Mouse (Mus musculus): Measurements from ENCODE around the gene 2610002M06Rik. TPM values are rescaled to one million over a fixed set of nuclear protein-coding genes. Genes with fewer than 3 reads are reported as not detected.

2610002M06Rik gene
- polyA plus RNA-seq, 1 experiment from 2014 or later: 8.2 TPM

- H3K9me3 ChIP-seq (ENCODE audit: control insufficient read depth, low read length): no peaks in the 10 kb centered on the region
- no peak overlapping the region for H3K4me3 ChIP-seq (ENCODE audit: low read depth, low read length)
- no peak overlapping the region for H3K9ac ChIP-seq (ENCODE audit: low read length)
- WGBS: 54% methylated on average over 1 of the region's 1 CpGs
- ATAC-seq (ENCODE audit: low FRiP score, low TSS enrichment) (no peak), DNase-seq (ENCODE audit: low spot score) (no peak)
- H3K27me3 ChIP-seq (ENCODE audit: control insufficient read depth, insufficient read depth, low read length): no peaks in the 10 kb centered on the region
- no peaks in the 10 kb centered on the region for H3K4me1 ChIP-seq (replicated peaks; ENCODE audit: control insufficient read depth, insufficient read depth)
- H3K27ac ChIP-seq (replicated peaks): no peak overlapping the region
- H3K36me3 ChIP-seq (ENCODE audit: control insufficient read depth, insufficient read depth, low read length): no peaks in the 10 kb centered on the region
- TF ChIP-seq CTCF (IDR thresholded peaks at IDR 0.05; ENCODE audit: low read depth): no peak
- no peak for TF ChIP-seq EP300 (optimal IDR thresholded peaks at IDR 0.05)
- H3K4me2 ChIP-seq (replicated peaks; ENCODE audit: low read depth): no peak overlapping the region
These were observed 20.3 kb downstream of the 2610002M06Rik start for GRCm38 (mm10) chrX:107795785-107796184.

DNA sequence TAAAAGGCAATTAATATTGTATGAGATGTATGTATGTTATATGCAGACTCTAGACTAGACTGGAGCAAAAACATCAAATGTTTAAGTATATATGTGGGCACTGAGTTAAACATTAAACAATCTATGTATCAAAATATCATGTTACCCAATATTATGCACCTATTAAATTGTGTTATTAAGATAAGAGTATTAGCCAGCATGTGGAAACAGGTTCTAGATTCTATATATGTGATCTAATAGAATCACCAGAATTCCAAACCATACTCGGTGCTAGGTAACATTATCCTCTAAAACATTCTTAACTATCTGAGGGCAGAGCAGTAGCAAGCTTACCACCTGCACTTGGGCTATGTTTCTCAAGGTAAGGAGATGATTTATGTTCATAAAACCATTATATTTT, 23.8 kb downstream of the 2610002M06Rik start, which contains the start of gene Tent5d:
Tent5d (plus strand) TSS at position 301 of the 400 bp plus-strand sequence.
- Histone ChIP-seq H3K4me3 (ENCODE audit: low read depth, low read length) (no peak within 1 kb of the TSS), H3K36me3 (ENCODE audit: control insufficient read depth, insufficient read depth, low read length) (no peaks in the 10 kb centered on the region), H3K27me3 (ENCODE audit: control insufficient read depth, insufficient read depth, low read length) (no peaks in the 10 kb centered on the region), H3K4me2 (replicated peaks; ENCODE audit: low read depth) (no peak within 1 kb of the TSS), H3K9me3 (ENCODE audit: control insufficient read depth, low read length) (no peaks in the 10 kb centered on the region), H3K4me1 (replicated peaks; ENCODE audit: control insufficient read depth, insufficient read depth) (no peaks in the 10 kb centered on the region), H3K9ac (ENCODE audit: low read length) (no peak within 1 kb of the TSS), H3K27ac (replicated peaks) (no peak within 1 kb of the TSS)
- TF ChIP-seq EP300 (optimal IDR thresholded peaks at IDR 0.05): no peak
- TF ChIP-seq CTCF (IDR thresholded peaks at IDR 0.05; ENCODE audit: low read depth): no peak
- 48% methylated on average over 1 of the region's 1 CpGs for WGBS
- DNase-seq (ENCODE audit: low spot score): no peak
- ATAC-seq (ENCODE audit: low FRiP score, low TSS enrichment): no peak

DNA sequence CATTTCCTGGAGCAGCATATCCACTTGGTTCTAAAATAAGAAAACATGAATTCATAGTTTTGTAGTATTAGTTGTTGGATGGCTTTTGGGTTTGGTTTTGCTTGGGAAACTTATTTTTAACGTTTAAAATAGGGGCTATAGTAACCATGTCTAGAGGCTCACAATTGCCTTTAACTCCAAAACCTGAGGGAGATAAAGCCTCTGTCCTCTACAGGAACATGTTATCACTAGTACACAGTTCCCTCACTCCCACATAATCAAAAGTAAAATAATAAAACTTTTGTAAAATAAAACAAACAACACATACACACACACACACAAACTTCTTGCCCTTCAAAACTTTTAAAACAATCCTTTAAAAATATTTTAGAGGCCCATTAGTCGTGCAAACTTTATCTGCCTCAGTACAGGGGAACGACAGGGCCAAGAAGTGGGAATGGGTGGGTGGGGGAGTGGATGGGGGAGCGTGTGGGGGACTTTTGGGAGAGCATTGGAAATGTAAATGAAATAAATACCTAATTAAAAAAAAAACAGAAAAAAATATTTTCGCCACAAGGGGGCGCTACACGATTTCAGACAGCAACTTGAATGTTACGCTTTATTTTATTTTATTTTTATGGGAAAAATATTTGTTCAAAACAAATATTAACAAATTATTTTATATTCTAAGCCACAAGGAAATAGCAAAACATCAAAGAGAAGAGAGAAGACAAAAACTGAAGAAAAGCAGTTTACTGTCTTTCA, 25.2 kb downstream of the 2610002M06Rik start:
- ATAC-seq (ENCODE audit: low FRiP score, low TSS enrichment): no peak

DNA sequence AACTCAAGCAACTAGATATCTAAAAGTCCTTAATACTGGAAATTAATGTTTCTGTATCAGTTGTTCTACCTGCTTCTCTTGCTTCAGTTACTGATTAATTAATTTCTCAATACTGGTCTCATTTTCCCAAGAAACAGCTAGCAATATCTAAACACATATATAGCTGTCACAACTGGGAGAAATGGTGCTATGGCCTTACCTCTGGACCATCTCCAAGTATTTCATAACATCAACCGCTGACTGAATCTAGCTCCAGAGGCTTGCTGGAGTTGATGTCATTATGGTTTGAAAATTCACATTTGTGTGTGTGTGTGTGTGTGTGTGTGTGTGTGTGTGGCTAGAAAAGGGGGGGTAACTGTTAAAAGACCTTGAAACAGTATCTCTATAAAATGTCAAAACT, 26.0 kb downstream of the 2610002M06Rik start:
- Histone ChIP-seq H3K4me2 (replicated peaks; ENCODE audit: low read depth) (no peak overlapping the region), H3K4me3 (ENCODE audit: low read depth, low read length) (no peak overlapping the region), H3K4me1 (replicated peaks; ENCODE audit: control insufficient read depth, insufficient read depth) (no peaks in the 10 kb centered on the region), H3K9me3 (ENCODE audit: control insufficient read depth, low read length) (no peaks in the 10 kb centered on the region), H3K27ac (replicated peaks) (no peak overlapping the region), H3K36me3 (ENCODE audit: control insufficient read depth, insufficient read depth, low read length) (no peaks in the 10 kb centered on the region), H3K27me3 (ENCODE audit: control insufficient read depth, insufficient read depth, low read length) (no peaks in the 10 kb centered on the region), H3K9ac (ENCODE audit: low read length) (no peak overlapping the region)
- TF ChIP-seq EP300 (optimal IDR thresholded peaks at IDR 0.05) (no peak), CTCF (IDR thresholded peaks at IDR 0.05; ENCODE audit: low read depth) (no peak)
- no peak for ATAC-seq (ENCODE audit: low FRiP score, low TSS enrichment)
- no peak for DNase-seq (ENCODE audit: low spot score)
- WGBS: 42% methylated on average over 1 of the region's 1 CpGs

More for the DNA sequence above, 25.2 kb downstream of the 2610002M06Rik start:
- no peaks in the 10 kb centered on the region for H3K9me3 ChIP-seq (ENCODE audit: control insufficient read depth, low read length)
- DNase-seq (ENCODE audit: low spot score): no peak
- no peaks in the 10 kb centered on the region for H3K4me1 ChIP-seq (replicated peaks; ENCODE audit: control insufficient read depth, insufficient read depth)
- no peaks in the 10 kb centered on the region for H3K27me3 ChIP-seq (ENCODE audit: control insufficient read depth, insufficient read depth, low read length)
- WGBS: 27% methylated on average over 8 of the region's 8 CpGs
- H3K4me2 ChIP-seq (replicated peaks; ENCODE audit: low read depth): no peak overlapping the region
- H3K36me3 ChIP-seq (ENCODE audit: control insufficient read depth, insufficient read depth, low read length): no peaks in the 10 kb centered on the region
- no peak overlapping the region for H3K27ac ChIP-seq (replicated peaks)
- H3K4me3 ChIP-seq (ENCODE audit: low read depth, low read length): no peak overlapping the region
- TF ChIP-seq CTCF (IDR thresholded peaks at IDR 0.05; ENCODE audit: low read depth) (peak; percentile 46), EP300 (optimal IDR thresholded peaks at IDR 0.05) (no peak)
- H3K9ac ChIP-seq (ENCODE audit: low read length): no peak overlapping the region

- no peak overlapping the region for H3K4me3 ChIP-seq (ENCODE audit: low read depth, low read length)
- WGBS: 18% methylated on average over 3 of the region's 3 CpGs
- no peak overlapping the region for H3K27ac ChIP-seq (replicated peaks)
- no peak for ATAC-seq (ENCODE audit: low FRiP score, low TSS enrichment)
- no peaks in the 10 kb centered on the region for H3K36me3 ChIP-seq (ENCODE audit: control insufficient read depth, insufficient read depth, low read length)
- H3K4me2 ChIP-seq (replicated peaks; ENCODE audit: low read depth): no peak overlapping the region
- no peaks in the 10 kb centered on the region for H3K4me1 ChIP-seq (replicated peaks; ENCODE audit: control insufficient read depth, insufficient read depth)
- DNase-seq (ENCODE audit: low spot score): no peak
- no peak overlapping the region for H3K9ac ChIP-seq (ENCODE audit: low read length)
- TF ChIP-seq CTCF (IDR thresholded peaks at IDR 0.05; ENCODE audit: low read depth) (peak; percentile 57), EP300 (optimal IDR thresholded peaks at IDR 0.05) (no peak)
- H3K9me3 ChIP-seq (ENCODE audit: control insufficient read depth, low read length): no peaks in the 10 kb centered on the region
- no peaks in the 10 kb centered on the region for H3K27me3 ChIP-seq (ENCODE audit: control insufficient read depth, insufficient read depth, low read length)
These were observed 48.2 kb downstream of the 2610002M06Rik start for GRCm38 (mm10) chrX:107767896-107768295.

Other genes starting within 250 kb of the 2610002M06Rik start
- gene Tbx22, start 148.4 kb downstream of the 2610002M06Rik start, polyA plus RNA-seq (2015; fragmentation: Nextera tagmentation; extraction: Ambion mirVana): not detected in 2 replicates
- gene Tent5d, start 23.7 kb downstream of the 2610002M06Rik start, polyA plus RNA-seq (2015; fragmentation: Nextera tagmentation; extraction: Ambion mirVana): not detected in 2 replicates
- not detected in 2 replicates for gene Gm732, start 132.1 kb upstream of the 2610002M06Rik start, polyA plus RNA-seq (2015; fragmentation: Nextera tagmentation; extraction: Ambion mirVana)